In genomic region chr7:123218620-123219019, GRCm38 (mm10) we compare ENCODE assay signal across 12 mouse cellular contexts. TPM values are rescaled to one million over a fixed set of nuclear protein-coding genes. Genes with fewer than 3 reads are reported as not detected.
DNase-seq lines count a peak whose midpoint lies in the region; ATAC-seq and TF ChIP-seq lines count a peak whose summit lies in the region.
"Had no signal": no experiment of that assay in that cellular context is flagged by ENCODE, and none has a peak within 500 bp of the region (broad histone marks: within the 10 kb centered on the region; RNA-seq: fewer than 3 reads in every experiment).

No protein-coding gene starts in this region.

- no peaks in the 10 kb centered on the region for H3K9me3 ChIP-seq in hindbrain, embryonic 10.5 days
- no peaks in the 10 kb centered on the region for H3K9me3 ChIP-seq in hindbrain, embryonic 13.5 days
- H3K9me3 ChIP-seq in midbrain, embryonic 15.5 days = no peaks in the 10 kb centered on the region

- TF ChIP-seq CTCF in brain, embryonic 14.5 days (IDR thresholded peaks at IDR 0.05; ENCODE audit: borderline replicate concordance, extremely low read depth, insufficient read depth, insufficient read length) = no peak

- H3K4me3 ChIP-seq in hindbrain, embryonic 10.5 days = no peak overlapping the region
- no peak overlapping the region for H3K4me3 ChIP-seq in hindbrain, embryonic 13.5 days
- no peak overlapping the region for H3K4me3 ChIP-seq in midbrain, embryonic 15.5 days

- TF ChIP-seq POLR2A in brain, embryonic 14.5 days (IDR thresholded peaks at IDR 0.05; ENCODE audit: borderline replicate concordance, extremely low read depth, insufficient read depth, insufficient read length, poor library complexity, severe bottlenecking) = no peak

- peak; percentile 54 for DNase-seq in hindbrain, embryonic 10.5 days (ENCODE audit: low spot score)
- DNase-seq in brain, embryonic 14.5 days (ENCODE audit: low read depth) = peak; percentile 57
- DNase-seq in layer of hippocampus, adult 8-10 months (ENCODE audit: low spot score in 2 of 2) = peak; percentile 47 to 68
- DNase-seq in heart, adult 8-10 months (ENCODE audit: low spot score) = no peak
- DNase-seq in lung, postnatal 36 days = no peak
- DNase-seq in B cell, adult 2 months = no peak
- DNase-seq: kidney, postnatal 4 days; lung, adult 2 months had no signal

- H3K27ac ChIP-seq in hindbrain, embryonic 10.5 days = peak overlapping the region; percentile 83
- no peak overlapping the region for H3K27ac ChIP-seq in hindbrain, embryonic 13.5 days
- H3K27ac ChIP-seq in midbrain, embryonic 15.5 days = no peak overlapping the region

- H3K4me1 ChIP-seq in hindbrain, embryonic 10.5 days (replicated peaks) = peaks cover 50% of the 10 kb centered on the region
- peaks cover 18% of the 10 kb centered on the region for H3K4me1 ChIP-seq in hindbrain, embryonic 13.5 days (replicated peaks)
- 0 out of 2 replicates have a peak, but pooled peaks cover 5% of the 10 kb centered on the region for H3K4me1 ChIP-seq in midbrain, embryonic 15.5 days

- H3K36me3 ChIP-seq in hindbrain, embryonic 10.5 days = no peaks in the 10 kb centered on the region
- H3K36me3 ChIP-seq in hindbrain, embryonic 13.5 days = no peaks in the 10 kb centered on the region
- H3K36me3 ChIP-seq in midbrain, embryonic 15.5 days (replicated peaks) = no peaks in the 10 kb centered on the region

- no peaks in the 10 kb centered on the region for H3K27me3 ChIP-seq in hindbrain, embryonic 10.5 days (ENCODE audit: insufficient read depth, poor library complexity, severe bottlenecking)
- no peaks in the 10 kb centered on the region for H3K27me3 ChIP-seq in hindbrain, embryonic 13.5 days
- H3K27me3 ChIP-seq in midbrain, embryonic 15.5 days (replicated peaks) = no peaks in the 10 kb centered on the region

- H3K9ac ChIP-seq in hindbrain, embryonic 13.5 days = no peak overlapping the region
- H3K9ac ChIP-seq in midbrain, embryonic 15.5 days = no peak overlapping the region

- ATAC-seq in hindbrain, embryonic 13.5 days (ENCODE audit: low FRiP score) = no peak
- peak; percentile 52; the same call in 1 of the 2 replicates for ATAC-seq in midbrain, embryonic 15.5 days (replicated peaks)

- WGBS in hindbrain, embryonic 10.5 days = 22% methylated on average over 6 of the region's 6 CpGs
- WGBS in hindbrain, embryonic 13.5 days = 14% methylated on average over 6 of the region's 6 CpGs
- 7% methylated on average over 6 of the region's 6 CpGs for WGBS in midbrain, embryonic 15.5 days

- no peak overlapping the region for H3K4me2 ChIP-seq in hindbrain, embryonic 13.5 days
- no peak overlapping the region for H3K4me2 ChIP-seq in midbrain, embryonic 15.5 days

RNA-seq across cellular contexts. Expression of gene Slc5a11, which starts 4.0 kb away (rescaled TPM):
- polyA plus RNA-seq in hindbrain, embryonic 10.5 days (2016; fragmentation: Nextera tagmentation; extraction: Ambion mirVana) = 0.08 and 0.34 TPM in 2 replicates
- 0.18 and 0.70 TPM in 2 replicates for polyA plus RNA-seq in hindbrain, embryonic 13.5 days (2015; fragmentation: Nextera tagmentation; extraction: Ambion mirVana)
- polyA plus RNA-seq in brain, embryonic 14.5 days (2012; rRNA removed) = 0.15 and 0.22 TPM in 2 replicates
- 1 to 10 TPM in 3 of 4 experiments, under 1 TPM in 1; 0.62 to 3.3 (median 1.3) TPM for total RNA-seq in layer of hippocampus, adult 8-10 months (2022)
- 0.29 and 0.34 TPM in 2 replicates for polyA plus RNA-seq in midbrain, embryonic 15.5 days (2015; fragmentation: Nextera tagmentation; extraction: Ambion mirVana)
- total RNA-seq in heart, adult 8-10 months (2022) = not detected
- total RNA-seq: MEL had no signal
- polyA plus RNA-seq: neural tube, embryonic 11.5 days had no signal

Comparison
In these comparisons a context has a peak if more than half of its experiments do, and no peak if none do; other contexts are left out.
1. DNase-seq: peak in hindbrain, embryonic 10.5 days (single experiment), brain, embryonic 14.5 days (single experiment) and layer of hippocampus, adult 8-10 months (2 of 2); none in heart, adult 8-10 months (single experiment), lung, postnatal 36 days (single experiment) and B cell, adult 2 months (0 of 2).